Mouse (Mus musculus) retina, adult 2 months (tissue): ENCODE results near the gene Trappc4.
"Not testable (repeated sequence)": the region's sequence is repeated elsewhere in the genome, so short reads cannot be mapped to it uniquely, and the experiment has no call there.

Experiments
- DNase-seq: peaks from one replicate; pipeline ENCODE4 v3.0.0-alpha.2; 2012; ENCODE audit warnings: low read depth, low spot score

Trappc4 gene

GRCm38 (mm10) chr9:44408693-44409092 is 1.3 kb upstream of the Trappc4 start:
- DNase-seq = not testable (repeated sequence)

- DNase-seq = no peak
These were observed 325 bp upstream of the Trappc4 start for GRCm38 (mm10) chr9:44407752-44408097.

DNA sequence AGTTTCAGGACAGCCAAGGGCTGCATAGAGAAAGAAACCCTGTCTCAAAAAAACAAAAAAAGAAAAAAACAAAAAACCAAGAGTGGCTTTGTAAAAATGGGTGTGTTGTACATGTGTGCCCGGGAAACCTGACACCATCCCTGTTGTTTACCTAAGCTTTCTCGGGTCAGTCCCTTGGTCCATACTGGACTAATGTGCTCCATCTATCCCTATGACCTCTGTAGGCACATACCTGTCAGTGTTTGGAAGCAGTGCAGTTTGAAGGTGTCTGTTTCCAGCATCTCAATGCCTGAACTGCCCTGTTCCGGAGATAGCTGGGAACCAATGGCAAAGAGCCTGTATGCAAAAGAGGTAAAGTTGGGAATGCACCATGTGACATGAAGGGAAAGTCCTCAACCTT is 2.4 kb downstream of the Trappc4 start:
- DNase-seq = no peak

DNA sequence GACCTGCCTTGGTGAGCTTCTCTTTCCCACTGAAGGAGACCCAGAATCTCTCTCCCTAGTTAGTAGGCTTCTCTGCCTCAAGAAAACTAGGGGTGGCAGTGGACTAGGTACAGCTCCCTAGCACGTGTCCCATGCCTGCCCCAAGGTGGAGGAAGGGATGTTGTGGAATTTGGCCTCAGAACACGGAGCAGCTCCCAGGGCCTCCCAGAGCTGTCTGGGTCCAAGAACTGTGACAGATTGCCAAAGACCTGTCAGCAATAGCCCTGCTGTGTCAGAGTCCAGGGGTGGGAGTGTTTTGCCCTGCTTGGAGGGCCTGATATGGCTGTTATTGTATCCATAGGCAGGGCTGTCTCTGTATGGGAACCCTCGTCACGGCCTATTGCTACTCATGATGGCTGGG is 6.3 kb downstream of the Trappc4 start:
- no peak for DNase-seq

DNA sequence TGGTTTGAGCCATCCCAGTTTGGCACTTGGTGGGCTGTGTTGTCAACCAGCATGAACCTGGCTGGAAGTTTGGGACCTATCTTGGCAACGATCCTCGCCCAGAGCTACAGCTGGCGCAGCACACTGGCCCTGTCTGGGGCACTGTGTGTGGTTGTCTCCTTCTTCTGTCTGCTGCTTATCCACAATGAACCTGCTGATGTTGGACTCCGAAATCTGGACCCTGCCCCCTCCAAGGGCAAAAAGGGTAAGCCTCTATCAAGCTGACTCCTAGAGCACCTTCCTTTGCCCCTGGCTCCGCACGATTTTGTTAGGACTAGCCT is 7.6 kb downstream of the Trappc4 start:
- DNase-seq = no peak

DNA sequence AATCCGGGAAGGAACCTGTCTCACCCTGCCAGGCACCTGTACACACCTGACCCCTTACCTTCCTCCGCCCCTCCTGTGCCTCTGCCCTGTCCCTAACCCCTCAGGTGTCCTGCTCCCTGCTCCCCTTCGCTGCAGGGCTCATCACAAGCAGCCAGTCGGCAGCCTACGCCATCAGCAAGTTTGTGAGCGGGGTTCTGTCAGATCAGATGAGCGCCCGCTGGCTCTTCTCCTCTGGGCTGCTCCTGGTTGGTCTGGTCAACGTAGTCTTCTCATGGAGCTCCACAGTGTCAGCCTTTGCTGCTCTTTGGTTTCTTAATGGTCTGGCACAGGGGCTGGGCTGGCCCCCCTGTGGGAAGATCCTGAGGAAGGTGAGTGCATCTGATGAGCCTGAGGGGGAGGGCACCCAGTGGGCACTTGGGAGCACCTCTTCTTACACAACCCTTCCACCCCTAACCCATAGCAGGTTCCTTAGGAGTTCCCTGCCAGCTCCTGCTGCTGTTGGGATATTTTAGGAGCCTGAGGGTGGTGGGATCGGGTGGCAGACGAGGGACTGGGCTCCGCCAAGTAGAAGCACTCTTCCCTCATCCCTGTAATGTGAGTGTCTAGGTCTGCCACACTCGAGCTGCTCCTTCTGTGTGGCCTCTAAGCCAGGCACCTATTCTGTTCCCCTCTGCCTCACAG is 8.1 kb downstream of the Trappc4 start:
- no peak for DNase-seq

GRCm38 (mm10) chr9:44398551-44398950 is 8.8 kb downstream of the Trappc4 start:
- no peak for DNase-seq

DNA sequence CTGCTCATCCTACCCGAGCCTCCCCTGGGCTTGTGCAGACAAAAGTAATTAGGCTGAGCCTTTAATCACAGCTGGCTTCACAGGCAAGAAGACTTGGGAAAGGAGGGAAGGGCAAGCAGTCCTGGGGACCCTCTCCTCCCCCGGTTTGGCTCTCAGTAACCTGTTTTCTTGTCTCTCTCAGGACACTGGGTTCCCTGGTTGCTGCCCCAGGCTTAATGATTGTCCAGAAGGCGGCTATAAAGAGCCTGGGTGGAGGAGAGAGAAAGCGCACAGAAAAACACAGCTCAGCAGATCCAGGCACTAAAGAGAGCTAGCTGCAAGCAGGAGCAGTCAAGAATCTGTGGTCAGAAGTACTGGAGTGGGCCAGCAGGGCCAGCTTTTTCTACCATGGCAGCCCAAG is 9.3 kb downstream of the Trappc4 start:
- DNase-seq = no peak

- DNase-seq = peak; percentile 95
These were observed 10.6 kb downstream of the Trappc4 start, which contains the start of gene Slc37a4 for GRCm38 (mm10) chr9:44396684-44397411. Gene Slc37a4, plus strand, starts transcription at chr9:44396852.

DNA sequence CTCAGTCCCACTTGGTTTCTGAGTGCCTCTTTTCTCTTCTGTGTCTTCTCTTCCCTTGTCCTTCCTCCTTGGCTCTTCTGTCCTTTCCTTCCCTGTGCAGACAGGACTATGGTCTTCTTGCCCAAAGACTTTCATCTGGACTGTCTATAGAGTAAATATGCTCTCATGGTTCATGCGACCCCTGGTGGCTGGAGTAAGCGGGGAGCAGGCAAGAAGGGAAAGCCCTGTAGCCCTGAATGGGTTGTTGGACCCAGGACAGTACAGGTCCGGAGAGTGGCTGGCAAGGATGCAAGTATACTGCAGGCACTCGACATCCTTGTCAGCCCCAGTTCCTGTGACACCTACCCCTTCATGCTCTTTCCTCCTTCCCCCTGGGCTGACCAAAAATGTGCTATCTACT is 15.9 kb downstream of the Trappc4 start:
- DNase-seq = no peak

GRCm38 (mm10) chr9:44389273-44389672 is 18.1 kb downstream of the Trappc4 start:
- DNase-seq = no peak

DNA sequence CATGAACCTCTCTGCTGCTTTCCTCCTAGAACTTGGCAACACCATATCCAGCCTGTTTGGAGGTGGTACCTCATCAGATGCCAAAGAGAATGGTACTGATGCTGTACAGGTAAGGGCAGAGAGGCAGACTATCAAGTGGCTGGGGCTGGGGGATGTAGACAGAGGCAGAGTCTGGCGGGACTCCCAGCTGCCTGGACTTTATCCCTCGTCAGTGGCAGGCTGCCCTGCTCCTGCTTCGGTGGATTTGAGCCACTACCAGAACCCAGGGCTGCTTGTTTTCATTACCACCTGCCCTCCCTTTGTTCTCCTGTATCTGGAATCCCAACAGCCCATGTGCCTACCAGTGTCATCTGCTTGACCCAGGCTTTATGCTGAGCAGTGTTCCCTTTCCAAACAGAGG is 20.2 kb downstream of the Trappc4 start:
- DNase-seq = no peak

DNA sequence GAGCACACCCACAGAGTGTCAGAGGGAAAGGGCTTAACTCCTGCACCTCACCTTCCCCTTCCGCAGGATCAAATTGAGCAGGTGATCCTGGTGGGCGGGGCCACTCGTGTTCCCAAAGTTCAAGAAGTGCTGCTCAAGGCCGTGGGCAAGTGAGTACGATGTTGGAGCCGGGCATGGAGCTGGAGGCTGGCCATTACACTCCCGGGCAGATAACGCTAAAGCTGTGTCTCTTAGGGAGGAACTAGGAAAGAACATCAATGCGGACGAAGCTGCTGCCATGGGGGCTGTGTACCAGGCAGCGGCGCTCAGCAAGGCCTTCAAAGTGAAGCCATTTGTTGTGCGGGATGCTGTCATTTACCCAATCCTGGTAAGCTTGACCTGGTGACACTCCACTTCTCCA is 22.8 kb downstream of the Trappc4 start:
- DNase-seq = no peak

DNA sequence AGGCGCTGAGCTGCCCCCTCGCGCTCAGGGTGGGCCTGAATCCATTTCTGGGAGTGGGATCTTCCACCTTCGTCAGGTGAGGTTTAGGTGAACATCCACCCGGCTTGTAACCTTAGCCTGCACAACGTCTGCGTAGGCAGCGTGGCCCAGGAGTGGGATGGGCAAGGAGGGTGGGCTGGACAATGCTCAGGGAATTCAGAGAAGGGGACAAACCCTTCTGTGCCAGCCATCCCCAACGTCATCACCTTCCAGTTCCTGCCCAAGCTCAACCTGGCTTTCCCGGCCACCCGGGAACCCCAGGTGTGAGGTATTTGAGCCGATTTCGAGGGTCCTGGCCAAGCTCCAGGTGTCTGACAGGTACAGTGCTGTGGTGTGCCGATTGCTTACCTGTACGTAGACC is 27.5 kb downstream of the Trappc4 start:
- no peak for DNase-seq

DNA sequence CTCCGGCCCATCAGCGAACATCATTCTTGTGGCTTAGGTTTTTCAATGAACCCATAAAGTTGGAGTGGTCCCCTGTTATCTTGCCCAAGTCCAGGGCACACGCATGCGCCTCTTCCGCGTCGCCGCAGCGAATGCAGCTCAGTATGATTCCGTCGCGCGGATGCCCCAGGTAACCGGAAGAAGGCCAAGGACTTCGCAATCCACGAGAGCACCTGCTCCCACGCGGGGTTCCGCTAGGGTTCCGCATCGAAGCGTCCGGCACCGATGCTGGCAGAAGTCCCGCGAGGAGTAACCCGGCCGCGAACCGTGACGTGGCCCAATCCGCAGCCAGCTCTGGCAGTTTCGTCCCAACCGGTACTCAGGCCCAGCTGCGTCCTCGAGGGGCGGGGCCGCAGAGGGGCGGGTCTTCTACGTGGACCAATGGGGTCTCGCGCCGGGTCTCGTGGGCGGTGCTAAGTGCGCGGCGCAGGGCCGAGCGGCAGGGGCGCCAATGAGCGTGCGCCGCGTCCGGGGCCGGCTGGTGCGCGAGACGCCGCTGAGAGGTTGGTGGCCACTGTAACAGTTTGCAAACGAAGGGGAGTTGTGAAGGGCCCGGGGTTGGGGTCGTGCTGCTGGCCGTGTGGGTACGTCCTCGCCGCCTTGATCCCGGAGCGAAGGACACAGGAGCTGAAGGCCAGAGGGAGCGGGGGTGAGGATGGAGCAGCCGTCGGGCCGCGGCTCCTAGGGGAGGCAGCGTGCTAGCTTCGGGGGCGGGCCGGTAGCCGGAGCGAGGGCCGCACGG is 28.2 kb downstream of the Trappc4 start, which contains the start of gene Hyou1:
Gene Hyou1, plus strand, starts transcription at position 437 of the 781 bp plus-strand sequence.
- DNase-seq = peak; percentile 93

DNA sequence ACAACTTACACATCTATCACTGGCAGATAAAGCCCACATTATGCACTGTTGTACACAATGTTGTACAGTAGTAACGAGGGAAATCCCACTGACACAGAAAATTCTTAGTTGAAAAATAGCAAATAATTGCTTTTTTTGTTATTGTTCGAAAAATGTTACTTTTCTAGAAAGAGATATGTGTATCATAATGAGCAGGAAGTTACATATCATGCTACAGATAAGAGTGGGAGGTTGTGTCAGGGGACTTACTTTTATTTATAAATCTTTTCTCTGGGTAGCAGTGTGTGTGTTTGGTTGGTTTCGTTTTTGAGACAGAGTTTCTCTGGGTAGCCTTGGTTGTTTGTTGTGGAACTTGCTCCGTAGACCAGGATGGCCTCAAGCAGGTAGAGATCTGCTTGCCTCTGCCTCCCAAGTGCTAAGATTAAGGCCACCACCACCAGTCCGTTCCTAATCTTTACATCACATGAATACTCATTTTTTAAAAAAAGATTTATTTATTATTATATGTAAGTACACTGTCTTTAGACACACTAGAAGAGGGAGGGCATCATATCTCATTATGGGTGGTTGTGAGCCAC is 29.2 kb downstream of the Trappc4 start:
- DNase-seq = no peak

GRCm38 (mm10) chr9:44377335-44377734 is 30.1 kb downstream of the Trappc4 start:
- DNase-seq = not testable (repeated sequence)

DNA sequence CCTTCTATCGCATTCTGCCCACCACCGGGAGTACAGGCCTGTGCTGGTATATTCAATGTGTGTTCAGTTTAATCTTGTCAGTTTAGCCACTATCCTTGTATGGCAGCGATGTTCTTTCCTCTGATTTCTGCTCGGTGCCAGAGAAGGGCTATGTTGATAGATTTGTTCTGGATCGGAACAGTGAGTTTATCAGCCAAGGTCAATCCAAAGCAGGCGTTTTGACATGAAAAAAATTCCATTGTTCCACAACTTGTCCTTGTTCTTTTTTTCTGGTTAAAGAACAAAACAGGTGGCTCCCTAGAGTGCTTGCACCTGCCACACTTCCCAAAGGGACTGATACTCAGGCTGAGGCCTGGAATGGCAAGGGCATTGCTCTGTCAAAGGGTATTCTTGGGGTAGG is 31.3 kb downstream of the Trappc4 start:
- no peak for DNase-seq

DNA sequence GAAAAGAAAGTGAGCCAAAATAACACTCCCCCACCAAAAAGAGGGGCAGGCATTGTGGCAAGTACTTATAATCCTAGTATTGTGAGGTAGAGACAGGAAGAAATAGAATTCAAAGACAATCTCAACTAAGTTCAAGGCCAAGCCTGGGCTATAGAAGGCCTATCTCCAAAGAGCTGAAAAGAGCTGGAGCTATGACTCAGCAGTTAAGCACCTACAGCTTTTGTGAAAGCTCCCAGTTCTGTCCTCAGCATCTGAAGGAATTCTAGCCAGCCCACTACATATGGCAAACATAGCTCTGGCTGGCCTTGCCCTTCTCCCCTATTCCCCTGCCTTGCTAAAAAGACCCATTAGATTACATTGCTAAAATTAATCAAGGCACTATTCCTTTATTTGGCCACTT is 34.0 kb downstream of the Trappc4 start:
- no peak for DNase-seq

DNA sequence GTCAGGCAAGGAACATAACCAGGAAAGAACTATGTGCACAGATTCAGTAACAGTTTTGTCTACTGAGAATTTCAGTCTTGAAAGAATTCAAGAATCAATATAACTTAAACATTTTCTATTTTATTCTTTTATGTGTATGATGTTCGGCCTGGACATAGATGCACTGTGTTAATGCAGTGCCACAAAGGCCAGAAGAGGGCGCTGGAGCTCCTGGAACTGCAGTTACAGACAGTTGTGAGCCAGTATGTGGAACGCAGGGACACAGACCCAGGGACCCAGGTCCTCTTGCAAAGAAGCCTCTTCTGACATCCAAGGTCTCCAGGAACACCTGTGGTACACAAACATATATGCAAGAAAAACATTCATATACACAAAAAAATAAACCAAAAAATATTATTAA is 42.9 kb downstream of the Trappc4 start:
- DNase-seq = no peak

DNA sequence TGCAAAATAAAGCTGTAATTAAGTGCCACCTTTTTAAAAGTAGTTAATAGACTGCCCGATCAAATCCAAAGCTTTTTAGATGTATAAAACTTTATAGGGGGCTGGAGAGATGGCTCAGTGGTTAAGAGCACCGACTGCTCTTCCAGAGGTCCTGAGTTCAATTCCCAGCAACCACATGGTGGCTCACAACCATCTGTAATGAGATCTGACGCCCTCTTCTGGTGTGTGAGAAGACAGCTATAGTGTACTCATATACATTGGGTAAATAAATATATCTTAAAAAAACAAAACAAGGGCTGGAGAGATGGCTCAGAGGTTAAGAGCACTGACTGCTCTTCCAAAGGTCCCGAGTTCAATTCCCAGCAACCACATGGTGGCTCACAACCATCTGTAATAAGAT is 45.5 kb downstream of the Trappc4 start:
- DNase-seq = not testable (repeated sequence)

GRCm38 (mm10) chr9:44361190-44361917 is 46.0 kb downstream of the Trappc4 start, which contains the start of gene Vps11:
Gene Vps11, minus strand, starts transcription at chr9:44361670.
- peak; percentile 96 for DNase-seq
